Mouse (Mus musculus): ENCODE data around the gene Mcee. TPM values are rescaled to one million over a fixed set of nuclear protein-coding genes. Genes with fewer than 3 reads are reported as not detected.

Gene Mcee
- polyA plus RNA-seq, 2 experiments: 37.8 to 62.2 TPM

DNA sequence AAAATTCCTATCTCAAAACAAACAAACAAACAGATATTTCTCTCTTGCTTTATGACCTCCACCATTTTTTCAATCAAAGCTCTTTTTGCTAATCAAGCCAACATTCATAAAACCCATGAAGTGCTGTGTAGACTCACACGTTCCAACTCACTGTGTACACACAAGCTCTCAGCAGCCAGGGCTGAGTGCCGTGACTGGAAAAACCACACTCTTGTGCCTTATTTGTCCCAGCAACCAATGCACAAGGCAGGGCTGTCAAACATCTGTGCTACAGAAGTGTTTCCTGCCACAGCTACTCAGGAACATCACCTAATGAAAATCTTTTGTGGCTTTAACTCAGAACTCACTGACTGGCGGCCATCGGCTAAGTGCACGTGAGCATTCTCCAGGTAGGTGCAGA lies 26.5 kb upstream of the Mcee start:
- no peak overlapping the region for H3K4me3 ChIP-seq (replicated peaks; ENCODE audit: low read length)
- no peaks in the 10 kb centered on the region for H3K27me3 ChIP-seq (ENCODE audit: control insufficient read depth, insufficient read depth, low read length)
- no peak for DNase-seq (ENCODE audit: low spot score)
- H3K4me1 ChIP-seq (ENCODE audit: control insufficient read depth, insufficient read depth, low read length): no peaks in the 10 kb centered on the region
- H3K9me3 ChIP-seq (ENCODE audit: control insufficient read depth, low read length): no peaks in the 10 kb centered on the region
- TF ChIP-seq POLR2A (IDR thresholded peaks at IDR 0.05; ENCODE audit: borderline replicate concordance, extremely low read depth, insufficient read depth, insufficient read length): no peak
- H3K36me3 ChIP-seq (ENCODE audit: control insufficient read depth, insufficient read depth, low read length): peaks cover 86% of the 10 kb centered on the region
- no peak overlapping the region for H3K27ac ChIP-seq (replicated peaks; ENCODE audit: low read depth, low read length)
- no peak overlapping the region for H3K9ac ChIP-seq (ENCODE audit: low read depth, low read length, severe bottlenecking)
- 90% methylated on average over 5 of the region's 5 CpGs for WGBS
- H3K4me2 ChIP-seq (replicated peaks; ENCODE audit: low read depth, low read length, severe bottlenecking): no peak overlapping the region
- no peak for ATAC-seq (ENCODE audit: low FRiP score, low read depth)

DNA sequence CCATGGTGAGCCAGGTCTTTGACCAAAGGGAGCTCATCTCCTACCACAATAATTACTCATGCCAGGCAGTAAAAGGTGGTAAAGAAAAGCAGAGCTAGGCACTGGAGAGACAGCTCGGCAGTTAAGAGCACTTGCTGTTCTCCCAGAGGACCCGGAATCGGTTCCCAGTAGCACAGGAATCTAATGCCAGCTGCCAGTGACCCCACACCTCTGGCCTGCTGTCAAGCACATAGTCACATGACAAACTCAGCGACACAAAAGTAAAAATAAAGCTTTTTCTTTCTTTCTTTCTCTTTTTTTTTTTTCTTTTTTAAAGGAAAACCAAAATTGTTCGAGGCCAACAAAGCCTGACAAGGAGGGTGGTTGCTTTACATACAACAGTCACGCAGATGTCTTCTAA lies 22.6 kb upstream of the Mcee start:
- Histone ChIP-seq H3K27ac (replicated peaks; ENCODE audit: low read depth, low read length) (no peak overlapping the region), H3K27me3 (ENCODE audit: control insufficient read depth, insufficient read depth, low read length) (no peaks in the 10 kb centered on the region), H3K4me3 (replicated peaks; ENCODE audit: low read length) (no peak overlapping the region), H3K4me2 (replicated peaks; ENCODE audit: low read depth, low read length, severe bottlenecking) (no peak overlapping the region), H3K36me3 (ENCODE audit: control insufficient read depth, insufficient read depth, low read length) (peaks cover 52% of the 10 kb centered on the region), H3K9me3 (ENCODE audit: control insufficient read depth, low read length) (no peaks in the 10 kb centered on the region), H3K9ac (ENCODE audit: low read depth, low read length, severe bottlenecking) (no peak overlapping the region), H3K4me1 (ENCODE audit: control insufficient read depth, insufficient read depth, low read length) (peaks cover 5% of the 10 kb centered on the region; the same call in 1 of the 2 replicates)
- WGBS: 88% methylated on average over 6 of the region's 6 CpGs
- no peak for TF ChIP-seq POLR2A (IDR thresholded peaks at IDR 0.05; ENCODE audit: borderline replicate concordance, extremely low read depth, insufficient read depth, insufficient read length)
- ATAC-seq (ENCODE audit: low FRiP score, low read depth) (no peak), DNase-seq (ENCODE audit: low spot score) (no peak)

DNA sequence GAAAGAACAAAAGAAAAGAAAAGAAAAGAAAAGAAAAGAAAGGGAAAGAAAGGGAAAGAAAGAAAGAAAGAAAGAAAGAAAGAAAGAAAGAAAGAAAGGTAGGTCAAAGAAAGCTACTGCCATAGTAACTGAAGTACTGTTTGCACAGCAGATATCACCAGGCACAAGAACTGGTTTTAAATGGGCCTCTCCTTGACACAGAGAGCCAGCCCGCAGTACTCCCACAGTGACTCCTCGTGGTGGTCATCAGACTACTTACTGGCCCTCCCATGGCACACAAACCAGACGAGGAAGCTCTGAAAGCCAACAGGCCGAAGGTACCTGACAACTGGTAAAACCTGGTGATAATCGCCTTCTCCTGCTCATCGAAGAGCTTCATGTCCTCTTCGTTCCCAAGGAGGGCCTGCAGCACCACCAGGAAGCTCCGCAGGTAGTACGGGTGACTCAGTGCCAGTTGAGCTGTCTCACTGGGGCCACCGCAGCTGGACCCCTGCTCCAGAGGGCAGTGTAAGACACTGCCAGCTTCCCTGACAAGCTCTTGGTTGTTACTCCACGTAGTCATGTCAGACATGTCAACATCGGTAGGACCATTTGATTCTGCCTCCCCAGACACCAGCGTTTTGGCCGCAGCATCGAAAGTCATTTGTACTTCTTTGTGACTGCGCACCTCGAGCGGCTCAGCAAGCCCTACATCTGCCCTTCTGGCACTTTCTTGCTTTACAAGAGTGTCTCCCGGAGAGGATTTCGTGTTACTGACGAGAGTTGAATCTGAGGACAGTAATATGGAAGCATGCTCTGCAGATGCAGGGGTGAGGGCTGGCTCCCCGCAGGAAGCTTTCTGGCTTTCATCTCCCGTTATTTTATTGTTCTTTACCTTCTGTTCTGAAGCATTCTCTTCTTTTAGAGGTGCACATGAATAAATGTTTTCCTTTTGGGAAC lies 20.2 kb upstream of the Mcee start:
- Histone ChIP-seq H3K4me2 (replicated peaks; ENCODE audit: low read depth, low read length, severe bottlenecking) (no peak overlapping the region), H3K4me3 (replicated peaks; ENCODE audit: low read length) (no peak overlapping the region)

DNA sequence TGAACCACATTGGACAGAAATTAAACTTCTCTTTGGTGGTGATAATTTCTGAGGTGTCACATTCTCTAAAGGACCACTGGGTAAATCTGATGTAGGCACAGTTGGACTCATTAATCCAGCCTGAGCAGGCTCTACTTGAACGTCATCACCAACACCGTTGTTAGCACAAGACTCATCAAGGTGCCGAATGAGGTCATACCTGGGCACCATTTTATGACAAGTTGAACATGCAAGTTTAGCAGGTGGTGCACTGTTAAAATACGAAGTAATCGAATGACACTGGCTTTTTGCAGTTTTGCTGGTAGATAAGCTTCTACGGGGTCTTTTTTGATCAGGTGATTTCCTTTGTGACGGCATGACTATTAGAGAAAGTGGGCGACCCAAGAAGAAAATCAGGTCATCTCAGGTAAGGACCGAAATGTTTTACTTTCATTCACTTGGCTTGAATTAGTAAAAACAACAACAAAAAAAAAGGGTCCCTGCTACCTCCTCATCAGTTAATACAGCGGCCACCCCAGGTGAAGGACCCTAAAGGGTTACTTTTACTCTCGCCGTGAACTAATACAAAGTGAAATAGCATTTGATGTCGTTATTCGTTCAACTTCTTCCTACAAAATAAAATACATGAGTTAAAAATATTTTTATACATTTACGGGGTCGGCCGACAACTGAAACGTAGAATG lies 19.1 kb upstream of the Mcee start:
- ATAC-seq (ENCODE audit: low FRiP score, low read depth) (peak; percentile 27; the same call in 1 of the 2 replicates), DNase-seq (ENCODE audit: low spot score) (no peak)
- 8% methylated on average over 18 of the region's 18 CpGs for WGBS
- Histone ChIP-seq H3K27ac (replicated peaks; ENCODE audit: low read depth, low read length) (peak overlapping the region; percentile 94), H3K9me3 (ENCODE audit: control insufficient read depth, low read length) (no peaks in the 10 kb centered on the region), H3K4me1 (ENCODE audit: control insufficient read depth, insufficient read depth, low read length) (peaks cover 5% of the 10 kb centered on the region; the same call in 1 of the 2 replicates), H3K4me2 (replicated peaks; ENCODE audit: low read depth, low read length, severe bottlenecking) (peak overlapping the region; percentile 55), H3K27me3 (ENCODE audit: control insufficient read depth, insufficient read depth, low read length) (no peaks in the 10 kb centered on the region), H3K36me3 (ENCODE audit: control insufficient read depth, insufficient read depth, low read length) (peaks cover 43% of the 10 kb centered on the region), H3K9ac (ENCODE audit: low read depth, low read length, severe bottlenecking) (peak overlapping the region; percentile 70), H3K4me3 (replicated peaks; ENCODE audit: low read length) (peak overlapping the region; percentile 55)
- no peak for TF ChIP-seq POLR2A (IDR thresholded peaks at IDR 0.05; ENCODE audit: borderline replicate concordance, extremely low read depth, insufficient read depth, insufficient read length)

More for the DNA sequence above, 20.2 kb upstream of the Mcee start:
- WGBS: 88% methylated on average over 23 of the region's 23 CpGs
- H3K27me3 ChIP-seq (ENCODE audit: control insufficient read depth, insufficient read depth, low read length): no peaks in the 10 kb centered on the region
- peaks cover 5% of the 10 kb centered on the region; the same call in 1 of the 2 replicates for H3K4me1 ChIP-seq (ENCODE audit: control insufficient read depth, insufficient read depth, low read length)
- H3K9me3 ChIP-seq (ENCODE audit: control insufficient read depth, low read length): no peaks in the 10 kb centered on the region
- peaks cover 41% of the 10 kb centered on the region for H3K36me3 ChIP-seq (ENCODE audit: control insufficient read depth, insufficient read depth, low read length)
- no peak for DNase-seq (ENCODE audit: low spot score)
- no peak for TF ChIP-seq POLR2A (IDR thresholded peaks at IDR 0.05; ENCODE audit: borderline replicate concordance, extremely low read depth, insufficient read depth, insufficient read length)
- ATAC-seq (ENCODE audit: low FRiP score, low read depth): no peak
- H3K9ac ChIP-seq (ENCODE audit: low read depth, low read length, severe bottlenecking): no peak overlapping the region
- H3K27ac ChIP-seq (replicated peaks; ENCODE audit: low read depth, low read length): no peak overlapping the region

DNA sequence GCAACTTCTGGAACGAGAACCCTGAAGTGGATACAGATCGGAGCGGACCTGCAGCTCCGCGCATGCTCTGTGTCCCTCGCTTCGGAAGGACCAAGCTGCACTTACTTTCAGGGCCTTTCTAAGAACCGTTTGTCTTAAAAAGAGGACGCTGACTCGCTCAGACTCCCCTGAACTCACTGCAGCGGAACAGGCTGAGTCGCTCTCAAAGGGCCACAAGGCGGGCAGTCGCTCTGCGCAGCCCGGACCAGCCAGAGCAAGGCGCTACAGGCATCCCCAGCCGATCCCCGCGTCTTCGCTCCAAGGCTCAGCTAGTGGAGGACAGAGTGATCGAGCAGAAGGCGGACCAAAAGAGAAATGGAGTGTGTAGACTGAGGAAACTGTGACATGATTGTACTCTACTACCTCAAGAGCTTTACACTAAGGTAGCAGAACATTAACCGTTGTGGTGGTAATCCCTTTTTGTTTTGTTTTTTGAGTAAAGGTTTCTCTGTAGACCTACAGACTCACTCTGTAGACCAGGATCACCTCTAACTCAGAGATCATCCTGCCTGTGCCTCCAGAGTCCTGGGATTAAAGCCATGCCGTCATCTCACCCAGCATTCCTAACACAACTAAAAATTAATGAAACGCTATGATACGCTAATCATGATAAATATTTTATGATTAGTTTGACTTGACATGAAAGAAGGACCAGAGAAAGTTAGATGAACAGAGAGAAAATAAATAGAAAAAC lies 18.4 kb upstream of the Mcee start, which contains the start of gene Fan1:
Fan1 (minus strand) TSS at position 266 of the 733 bp plus-strand sequence.
- Histone ChIP-seq H3K9ac (ENCODE audit: low read depth, low read length, severe bottlenecking) (peak within 1 kb of the TSS; percentile 70), H3K4me1 (ENCODE audit: control insufficient read depth, insufficient read depth, low read length) (peaks cover 5% of the 10 kb centered on the region; the same call in 1 of the 2 replicates), H3K27ac (replicated peaks; ENCODE audit: low read depth, low read length) (peak within 1 kb of the TSS; percentile 94), H3K4me3 (replicated peaks; ENCODE audit: low read length) (peak within 1 kb of the TSS; percentile 55), H3K27me3 (ENCODE audit: control insufficient read depth, insufficient read depth, low read length) (no peaks in the 10 kb centered on the region), H3K9me3 (ENCODE audit: control insufficient read depth, low read length) (no peaks in the 10 kb centered on the region), H3K4me2 (replicated peaks; ENCODE audit: low read depth, low read length, severe bottlenecking) (peak within 1 kb of the TSS; percentile 55), H3K36me3 (ENCODE audit: control insufficient read depth, insufficient read depth, low read length) (peaks cover 43% of the 10 kb centered on the region)
- ATAC-seq (ENCODE audit: low FRiP score, low read depth) (peak; percentile 94), DNase-seq (ENCODE audit: low spot score) (peak; percentile 87)
- WGBS: 7% methylated on average over 27 of the region's 27 CpGs
- peak; percentile 94; the same call in 1 of the 2 replicates for TF ChIP-seq POLR2A (IDR thresholded peaks at IDR 0.05; ENCODE audit: borderline replicate concordance, extremely low read depth, insufficient read depth, insufficient read length)

All from limb, embryonic 14.5 days (tissue).